Mouse (Mus musculus) lung, postnatal 0 days (tissue): Measurements from ENCODE around the gene Hsd11b2. TPM values are rescaled to one million over a fixed set of nuclear protein-coding genes. Genes with fewer than 3 reads are reported as not detected.

ENCODE experiments used
- ATAC-seq: fragments of 200-750 bp; cut with Nextera tagmentation; 2 replicates; pipeline ENCODE4 v1.8.0; 2017; ENCODE audit warnings: moderate library complexity
- DNase-seq: peaks from one replicate; pipeline ENCODE4 v3.0.0-alpha.2; 2016; ENCODE audit warnings: low spot score
- H3K27ac ChIP-seq: fragments of 300-500 bp; sonication (generic); 2 replicates; pipeline ENCODE4 v1.5.1; 2014; ENCODE audit warnings: antibody characterized with exemption, mild to moderate bottlenecking, low read length, mixed read lengths
- H3K27me3 ChIP-seq: fragments of 300-500 bp; sonication (generic); replicated peaks from 2 replicates; pipeline ENCODE4 v1.6.1; 2014; ENCODE audit warnings: low read length, mixed read lengths; ENCODE audit not compliant: insufficient read depth
- H3K36me3 ChIP-seq: fragments of 300-500 bp; sonication (generic); 2 replicates; pipeline ENCODE4 v1.6.1; 2014; ENCODE audit warnings: low read length, mixed read lengths; ENCODE audit not compliant: insufficient read depth
- H3K4me1 ChIP-seq: fragments of 300-500 bp; sonication (generic); 2 replicates; pipeline ENCODE4 v1.6.1; 2014; ENCODE audit warnings: antibody characterized with exemption, low read depth, low read length, mixed read lengths; ENCODE audit not compliant: insufficient read depth
- H3K4me2 ChIP-seq: fragments of 300-500 bp; sonication (generic); replicated peaks from 2 replicates; pipeline ENCODE4 v1.6.1; 2014; ENCODE audit warnings: low read depth, mild to moderate bottlenecking, low read length, moderate library complexity, mixed read lengths
- H3K4me3 ChIP-seq: fragments of 300-500 bp; sonication (generic); 2 replicates; pipeline ENCODE4 v1.5.1; 2014; ENCODE audit warnings: low read depth, low read length
- H3K9ac ChIP-seq: fragments of 300-500 bp; sonication (generic); replicated peaks from 2 replicates; pipeline ENCODE4 v1.6.1; 2014; ENCODE audit warnings: low read depth, mild to moderate bottlenecking
- H3K9me3 ChIP-seq: fragments of 300-500 bp; sonication (generic); 2 replicates; pipeline ENCODE4 v1.6.1; 2016; ENCODE audit warnings: low read length, mixed read lengths
- CTCF ChIP-seq: IDR thresholded peaks from 2 replicates; pipeline ENCODE4 v1.5.1; 2016; ENCODE audit warnings: antibody characterized with exemption, mild to moderate bottlenecking
- EP300 ChIP-seq: IDR thresholded peaks from 2 replicates; pipeline ENCODE4 v1.6.1; 2016; ENCODE audit warnings: antibody characterized with exemption, mild to moderate bottlenecking, control low read depth
- WGBS: fragments of 180-500 bp; shearing (Covaris S2); extraction: QIAGEN DNeasy Blood & Tissue Kit; methylation state at CpG from one replicate; pipeline ENCODE4 v1.1.7; 2014; 5-methylcytosine and 5-hydroxymethylcytosine counted together
- polyA plus RNA-seq: library from polyadenylated mRNA; unstranded; fragments of >200 nt; fragmentation: Nextera tagmentation; extraction: Ambion mirVana; gene quantifications from 2 replicates; pipeline ENCODE4 v1.2.1, GENCODE M21; 2015

Hsd11b2 gene
- polyA plus RNA-seq, 1 experiment from 2014 or later = 1.8 TPM

- Histone ChIP-seq H3K4me2 (no peak overlapping the region), H3K27ac (peak overlapping the region; percentile 38; the same call in 1 of the 2 replicates), H3K9me3 (no peaks in the 10 kb centered on the region), H3K36me3 (peaks cover 3% of the 10 kb centered on the region; the same call in 1 of the 2 replicates), H3K27me3 (no peaks in the 10 kb centered on the region), H3K4me1 (peaks cover 18% of the 10 kb centered on the region), H3K9ac (no peak overlapping the region), H3K4me3 (no peak overlapping the region)
- TF ChIP-seq CTCF = no peak
- no peak for TF ChIP-seq EP300
- peak; percentile 27 for DNase-seq
- WGBS = 15% methylated on average over 1 of the region's 1 CpGs
- ATAC-seq = no peak
Observed at GRCm38 (mm10) chr8:105543703-105544102, 25.1 kb downstream of the Hsd11b2 start.

- 48% methylated on average over 7 of the region's 7 CpGs for WGBS
Observed at GRCm38 (mm10) chr8:105544544-105545205, 26.1 kb downstream of the Hsd11b2 start.

DNA sequence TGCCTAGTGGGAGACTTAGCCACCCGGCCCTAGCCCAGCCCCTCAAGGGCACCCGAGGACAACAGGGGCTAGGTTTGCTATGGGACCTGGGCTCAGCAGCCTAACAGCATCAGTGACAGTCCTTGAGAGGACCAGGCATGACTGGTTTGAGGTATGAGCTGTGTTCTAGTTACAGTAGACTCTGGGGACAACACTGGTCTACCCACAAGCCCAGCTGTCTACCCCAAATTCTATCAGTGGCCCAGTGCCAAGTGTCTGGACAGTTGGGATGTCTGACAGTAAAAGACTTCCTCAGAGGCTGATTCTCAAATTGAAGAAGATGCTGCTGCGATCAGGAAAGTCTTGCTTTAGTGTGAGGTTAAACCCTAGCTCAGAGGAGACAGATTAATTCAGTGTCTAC is 26.7 kb downstream of the Hsd11b2 start:
- H3K9ac ChIP-seq = no peak overlapping the region
- peak overlapping the region; percentile 55 for H3K27ac ChIP-seq
- ATAC-seq (no peak), DNase-seq (no peak)
- no peak overlapping the region for H3K4me3 ChIP-seq
- no peaks in the 10 kb centered on the region for H3K36me3 ChIP-seq
- TF ChIP-seq CTCF (no peak), EP300 (no peak)
- peaks cover 18% of the 10 kb centered on the region for H3K4me1 ChIP-seq
- H3K4me2 ChIP-seq = no peak overlapping the region
- 78% methylated on average over 3 of the region's 3 CpGs for WGBS
- no peaks in the 10 kb centered on the region for H3K9me3 ChIP-seq
- H3K27me3 ChIP-seq = no peaks in the 10 kb centered on the region

More at GRCm38 (mm10) chr8:105544544-105545205, 26.1 kb downstream of the Hsd11b2 start:
- H3K4me1 ChIP-seq = peaks cover 18% of the 10 kb centered on the region
- H3K4me3 ChIP-seq = no peak overlapping the region
- H3K36me3 ChIP-seq = no peaks in the 10 kb centered on the region
- ATAC-seq = 0 out of 2 replicates have a peak, but pooled peaks have one; percentile 18
- H3K27me3 ChIP-seq = no peaks in the 10 kb centered on the region
- no peaks in the 10 kb centered on the region for H3K9me3 ChIP-seq
- H3K9ac ChIP-seq = no peak overlapping the region
- DNase-seq = peak; percentile 48
- peak overlapping the region; percentile 55 for H3K27ac ChIP-seq
- H3K4me2 ChIP-seq = no peak overlapping the region
- no peak for TF ChIP-seq CTCF
- TF ChIP-seq EP300 = no peak

DNA sequence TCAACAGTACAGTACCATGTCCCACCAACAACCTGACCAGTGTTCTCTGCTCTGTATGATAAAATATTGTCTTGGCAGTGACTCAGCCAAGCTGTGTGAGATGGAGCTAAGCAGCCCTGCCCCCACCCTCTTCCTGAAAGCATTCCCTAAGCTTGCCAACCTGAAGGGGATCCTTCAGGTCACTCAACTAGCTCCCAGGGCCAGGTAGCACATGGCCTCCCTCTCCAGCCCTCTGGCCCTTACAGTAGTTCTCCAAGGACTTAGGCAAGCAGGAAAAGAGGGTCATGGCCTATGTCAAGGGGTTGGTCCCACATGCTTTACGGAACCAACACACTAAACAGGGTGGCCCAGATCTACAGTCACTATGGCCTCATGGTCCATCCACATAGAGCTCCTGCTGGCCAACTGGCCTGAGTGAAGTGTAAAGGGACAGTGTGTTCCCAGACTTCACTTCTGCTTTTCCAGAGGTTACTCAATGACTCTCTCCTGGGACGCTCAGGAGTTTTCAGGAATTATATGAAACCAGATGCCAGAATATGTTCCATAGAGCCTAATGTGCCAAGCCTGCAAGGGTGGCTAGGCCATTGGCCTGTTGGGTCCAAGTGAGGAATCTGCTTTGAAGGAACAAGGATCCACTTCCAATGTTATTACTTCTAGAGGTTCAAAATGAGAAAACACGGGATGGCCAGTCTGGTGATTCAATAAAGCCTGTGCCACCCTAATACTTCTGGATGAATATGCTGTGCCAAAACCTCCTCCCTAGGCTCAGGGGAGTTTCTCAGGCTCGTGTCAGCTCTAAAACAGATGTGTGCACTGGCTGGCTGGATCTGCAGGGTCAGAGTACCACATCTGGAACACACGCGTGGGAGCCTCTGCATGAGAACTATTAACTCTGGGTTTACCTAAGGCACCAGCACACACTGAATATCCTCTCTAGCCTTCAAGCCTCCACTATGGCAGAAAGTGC is 28.1 kb downstream of the Hsd11b2 start:
- no peak for TF ChIP-seq CTCF
- peak; percentile 82 for TF ChIP-seq EP300
- ATAC-seq (peak; percentile 93), DNase-seq (peak; percentile 90)
- Histone ChIP-seq H3K4me3 (no peak overlapping the region), H3K4me1 (peaks cover 18% of the 10 kb centered on the region), H3K4me2 (no peak overlapping the region; the same call in 1 of the 2 replicates), H3K9ac (no peak overlapping the region), H3K27ac (peak overlapping the region; percentile 60), H3K9me3 (no peaks in the 10 kb centered on the region), H3K27me3 (no peaks in the 10 kb centered on the region), H3K36me3 (no peaks in the 10 kb centered on the region)
- 62% methylated on average over 6 of the region's 6 CpGs for WGBS

GRCm38 (mm10) chr8:105549506-105549905 is 31.0 kb downstream of the Hsd11b2 start:
- H3K27ac ChIP-seq = no peak overlapping the region
- H3K9ac ChIP-seq = no peak overlapping the region
- H3K36me3 ChIP-seq = no peaks in the 10 kb centered on the region
- TF ChIP-seq EP300 (no peak), CTCF (no peak)
- peaks cover 18% of the 10 kb centered on the region for H3K4me1 ChIP-seq
- no peak overlapping the region for H3K4me2 ChIP-seq
- no peak for DNase-seq
- no peak overlapping the region for H3K4me3 ChIP-seq
- WGBS = 94% methylated on average over 1 of the region's 1 CpGs
- no peak for ATAC-seq
- H3K27me3 ChIP-seq = no peaks in the 10 kb centered on the region
- no peaks in the 10 kb centered on the region for H3K9me3 ChIP-seq

DNA sequence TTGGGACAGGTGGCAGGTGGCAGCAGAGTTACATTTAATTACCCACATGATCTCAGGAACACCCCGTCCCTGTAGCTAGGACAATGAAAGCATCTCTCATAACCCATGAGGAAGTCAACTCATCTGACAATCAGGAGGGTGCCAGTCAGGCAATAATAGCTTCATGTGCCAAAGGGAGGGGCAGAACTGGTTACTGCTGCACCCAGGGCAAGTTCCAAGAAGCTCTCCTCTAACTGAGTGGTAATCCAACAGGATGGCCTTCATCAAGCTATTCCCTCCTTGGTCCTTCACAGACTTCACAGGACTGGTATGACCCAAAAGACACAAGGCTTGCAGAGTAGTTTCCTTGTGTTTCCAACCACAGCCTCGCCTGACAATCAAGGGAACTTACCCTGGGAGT is 31.5 kb downstream of the Hsd11b2 start:
- H3K4me2 ChIP-seq = no peak overlapping the region
- no peaks in the 10 kb centered on the region for H3K9me3 ChIP-seq
- DNase-seq (no peak), ATAC-seq (no peak)
- peaks cover 18% of the 10 kb centered on the region for H3K4me1 ChIP-seq
- no peaks in the 10 kb centered on the region for H3K27me3 ChIP-seq
- 76% methylated on average over 2 of the region's 2 CpGs for WGBS
- H3K9ac ChIP-seq = no peak overlapping the region
- no peak overlapping the region for H3K4me3 ChIP-seq
- no peaks in the 10 kb centered on the region for H3K36me3 ChIP-seq
- TF ChIP-seq CTCF (no peak), EP300 (no peak)
- H3K27ac ChIP-seq = no peak overlapping the region
